Mouse (Mus musculus) common myeloid progenitor, adult 5-6 weeks (primary cell): ENCODE data around the gene Il31ra. TPM values are rescaled to one million over a fixed set of nuclear protein-coding genes. Genes with fewer than 3 reads are reported as not detected.

ENCODE experiments used
- ATAC-seq: replicated peaks from 2 replicates; pipeline ENCODE4 v1.8.0; 2016; ENCODE audit warnings: low read depth, mild to moderate bottlenecking, moderate TSS enrichment, inconsistent platforms; ENCODE audit not compliant: poor library complexity, severe bottlenecking
- total RNA-seq: library from RNA; stranded (forward); fragments of 200-1000, 187-1606 nt; gene quantifications from 2 replicates; pipeline ENCODE4 v1.2.3, GENCODE M21; 2017

Il31ra gene
- total RNA-seq, 1 experiment from 2014 or later = 9.2 TPM

DNA sequence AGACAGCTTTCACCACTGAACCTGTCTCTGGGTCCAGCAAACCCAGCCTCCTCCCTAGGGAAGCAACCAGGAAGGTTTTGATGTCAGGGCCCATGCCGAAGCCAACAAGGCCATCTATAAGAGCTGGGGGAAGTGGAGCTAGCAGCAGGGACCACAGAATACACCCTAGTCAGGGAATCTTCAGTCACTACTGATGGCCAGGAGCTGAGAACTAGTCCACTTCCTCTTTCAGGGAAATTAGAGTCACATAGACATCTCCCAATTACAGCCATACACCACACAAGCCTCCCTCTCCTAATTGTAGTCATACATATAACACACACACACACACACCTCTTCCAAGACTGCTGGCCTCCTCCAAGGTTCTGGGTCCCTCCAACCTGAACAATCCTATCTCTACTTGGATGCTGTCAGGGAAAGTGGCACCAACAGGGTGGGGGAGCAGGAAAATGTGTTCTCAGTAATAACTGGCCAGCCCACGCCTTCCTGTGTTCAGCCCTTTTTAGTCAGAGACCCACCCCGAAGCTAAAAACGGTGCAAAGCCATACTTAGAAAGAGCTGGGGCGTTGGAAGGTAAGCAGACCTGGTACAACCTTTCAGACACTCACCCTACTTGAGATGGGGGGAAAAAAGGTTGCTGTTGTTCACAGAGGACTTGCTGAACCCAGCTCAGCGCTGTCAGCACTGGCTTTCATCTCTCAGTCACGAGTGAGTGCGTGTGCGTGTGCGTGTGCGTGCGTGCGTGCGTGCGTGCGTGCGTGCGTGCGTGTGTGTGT lies 83.5 kb downstream of the Il31ra start:
- peak; percentile 43 for ATAC-seq

DNA sequence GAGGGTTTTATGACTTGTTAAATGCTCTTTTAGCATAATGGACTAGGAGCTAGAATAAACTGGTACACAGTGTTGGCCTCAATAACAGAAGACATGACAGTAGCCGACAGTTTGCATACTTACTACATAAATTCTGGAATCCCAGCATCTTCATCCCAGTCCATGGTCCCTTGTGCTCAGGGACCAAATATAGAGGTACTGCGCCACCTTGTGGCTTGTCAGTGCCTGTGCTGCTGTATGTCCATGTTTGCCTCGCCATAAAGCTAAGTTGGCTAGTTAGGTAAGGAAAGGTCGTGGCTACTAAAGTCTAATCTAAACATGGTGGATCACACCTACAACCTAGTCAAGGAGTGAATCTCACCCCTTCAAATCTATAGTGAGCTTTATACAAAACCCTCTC lies 84.7 kb downstream of the Il31ra start:
- ATAC-seq = peak; percentile 77

DNA sequence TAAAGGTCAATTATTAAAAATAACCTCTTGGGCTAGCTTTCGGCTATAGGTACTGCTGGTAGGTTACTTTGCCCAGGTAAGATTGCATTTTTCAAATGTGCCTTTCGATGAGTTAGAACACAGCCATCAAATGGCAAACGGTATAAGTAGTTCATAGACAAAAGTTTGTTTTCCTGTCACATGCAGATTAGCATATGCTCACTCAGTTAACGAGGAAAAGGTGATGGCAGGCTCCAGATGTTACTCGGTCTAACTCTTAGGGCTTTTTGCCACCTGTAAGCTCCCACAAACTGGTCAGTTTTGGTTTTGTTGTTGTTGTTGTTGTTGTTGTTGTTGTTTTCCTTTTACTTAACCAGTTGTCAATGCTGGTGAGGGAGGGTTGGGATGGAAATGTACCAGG lies 85.7 kb downstream of the Il31ra start:
- no peak for ATAC-seq

DNA sequence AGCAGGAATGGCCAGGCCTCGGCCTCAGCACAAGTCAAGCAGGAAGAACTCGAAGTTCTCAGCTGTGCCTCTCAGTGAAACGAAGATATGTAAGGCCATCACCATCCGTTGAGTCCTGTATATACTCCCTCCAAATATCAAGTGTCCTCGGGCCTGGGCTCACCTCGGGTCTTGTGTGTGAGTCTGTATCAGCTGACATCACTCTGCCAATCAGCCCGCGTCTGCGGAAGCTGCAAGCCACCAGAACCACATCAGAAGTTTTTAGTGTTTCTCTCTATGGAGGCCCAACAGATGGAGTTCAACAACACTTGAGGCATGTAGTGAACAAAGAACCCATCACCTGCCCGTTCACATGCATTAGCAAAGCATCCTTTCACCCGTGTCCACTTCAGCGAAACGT lies 86.5 kb downstream of the Il31ra start:
- ATAC-seq = no peak

DNA sequence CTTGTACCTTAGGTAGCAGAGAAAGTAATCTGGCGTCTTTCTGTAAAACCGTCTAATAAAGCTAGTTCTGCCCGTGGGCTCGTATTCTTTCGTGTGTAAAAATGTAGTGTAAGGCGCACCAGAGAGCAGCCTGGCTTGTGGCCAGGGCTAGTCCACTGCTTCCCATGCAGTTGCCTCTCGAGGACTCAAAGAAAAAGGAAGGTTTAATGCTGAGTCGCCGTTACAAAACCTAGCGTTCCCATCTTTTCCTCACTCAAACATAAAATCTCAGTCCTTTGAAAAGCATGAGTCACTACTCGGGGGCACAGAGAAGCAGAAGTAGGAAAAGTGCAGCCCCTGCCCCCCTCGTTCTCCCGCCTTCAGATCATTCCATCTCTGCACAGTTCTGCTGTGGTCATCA lies 87.4 kb downstream of the Il31ra start:
- no peak for ATAC-seq

DNA sequence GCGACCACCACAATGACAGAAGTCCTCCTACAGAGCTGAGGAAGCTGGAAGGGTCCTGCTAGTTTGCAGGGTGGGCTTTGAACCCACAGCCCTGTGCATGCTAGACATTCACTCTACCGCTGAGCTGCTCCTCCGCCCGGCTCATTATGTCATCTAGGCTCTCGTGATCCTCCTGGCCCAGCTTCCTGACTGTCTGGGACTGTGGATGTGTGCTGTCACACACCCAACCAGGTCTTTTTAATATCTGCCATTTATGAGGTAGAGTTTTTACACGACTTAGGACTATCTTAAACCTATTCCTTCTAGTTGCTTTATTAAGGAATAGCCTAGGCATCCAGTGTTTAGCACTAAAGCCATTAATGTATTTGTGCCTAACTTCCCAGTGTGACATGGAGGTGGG lies 88.7 kb downstream of the Il31ra start:
- ATAC-seq = no peak

DNA sequence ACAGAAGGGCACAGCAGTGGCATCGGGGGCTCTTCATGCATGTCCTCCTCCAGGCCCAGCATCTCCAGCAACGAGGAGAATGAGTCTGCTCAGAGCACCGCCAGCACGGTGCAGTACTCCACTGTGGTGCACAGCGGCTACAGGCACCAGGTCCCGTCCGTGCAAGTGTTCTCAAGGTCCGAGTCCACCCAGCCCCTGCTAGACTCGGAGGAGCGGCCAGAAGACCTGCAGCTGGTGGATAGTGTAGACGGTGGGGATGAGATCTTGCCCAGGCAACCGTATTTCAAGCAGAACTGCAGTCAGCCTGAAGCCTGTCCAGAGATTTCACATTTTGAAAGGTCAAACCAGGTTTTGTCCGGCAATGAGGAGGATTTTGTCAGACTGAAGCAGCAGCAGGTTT lies 90.3 kb downstream of the Il31ra start:
- ATAC-seq = no peak

DNA sequence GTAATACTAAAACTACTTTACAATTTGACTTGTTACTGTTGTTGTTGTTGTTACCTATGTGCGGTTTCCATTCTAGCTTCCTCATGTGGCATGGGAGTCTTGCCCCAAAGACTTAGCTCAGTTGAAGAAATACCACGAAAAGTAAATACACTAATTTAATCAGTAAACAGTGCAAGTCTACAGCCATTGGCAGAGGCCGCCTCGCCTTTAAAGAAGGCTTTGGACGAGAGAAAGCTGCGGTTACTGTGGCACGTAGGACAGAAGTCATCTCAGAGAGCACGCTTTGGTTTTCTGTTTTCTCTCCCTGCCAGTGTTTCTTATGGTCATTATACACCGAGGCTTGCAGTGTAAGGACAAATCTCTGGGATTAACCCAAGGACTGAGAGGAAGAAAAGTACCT lies 93.7 kb downstream of the Il31ra start:
- no peak for ATAC-seq

DNA sequence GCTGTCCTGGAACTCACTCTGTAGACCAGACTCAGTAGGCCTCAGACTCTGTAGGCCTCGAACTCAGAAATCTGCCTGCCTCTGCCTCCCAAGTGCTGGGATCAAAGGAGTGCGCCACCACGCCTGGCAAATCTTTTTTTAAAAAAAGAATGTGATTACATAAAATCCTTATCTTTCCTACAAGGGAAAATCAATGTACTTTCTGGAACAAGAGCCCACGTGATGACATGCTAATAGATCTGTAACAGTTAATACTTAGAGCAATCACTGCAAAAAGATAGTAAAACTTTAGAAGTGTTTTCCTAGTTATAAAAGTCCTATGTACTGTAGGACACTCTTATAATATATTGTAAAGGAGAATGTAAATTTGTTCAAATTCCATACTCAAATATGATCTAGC lies 94.1 kb downstream of the Il31ra start:
- ATAC-seq = no peak

DNA sequence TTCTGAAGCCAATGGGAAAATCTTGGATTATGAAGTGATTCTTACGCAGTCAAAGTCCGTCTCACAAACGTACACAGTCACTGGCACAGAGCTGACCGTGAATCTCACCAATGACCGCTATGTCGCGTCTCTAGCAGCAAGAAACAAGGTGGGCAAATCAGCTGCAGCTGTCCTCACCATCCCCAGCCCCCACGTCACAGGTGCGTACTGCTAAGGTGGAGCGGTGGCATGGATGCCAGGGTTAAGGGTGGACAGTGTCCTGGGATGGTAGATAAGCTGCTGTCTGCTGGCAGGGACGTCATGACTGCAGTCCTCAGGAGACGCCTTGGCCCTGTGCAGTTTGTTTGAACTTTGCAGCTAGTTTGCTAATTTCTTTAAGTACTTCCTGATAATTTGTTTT lies 99.6 kb downstream of the Il31ra start:
- no peak for ATAC-seq

DNA sequence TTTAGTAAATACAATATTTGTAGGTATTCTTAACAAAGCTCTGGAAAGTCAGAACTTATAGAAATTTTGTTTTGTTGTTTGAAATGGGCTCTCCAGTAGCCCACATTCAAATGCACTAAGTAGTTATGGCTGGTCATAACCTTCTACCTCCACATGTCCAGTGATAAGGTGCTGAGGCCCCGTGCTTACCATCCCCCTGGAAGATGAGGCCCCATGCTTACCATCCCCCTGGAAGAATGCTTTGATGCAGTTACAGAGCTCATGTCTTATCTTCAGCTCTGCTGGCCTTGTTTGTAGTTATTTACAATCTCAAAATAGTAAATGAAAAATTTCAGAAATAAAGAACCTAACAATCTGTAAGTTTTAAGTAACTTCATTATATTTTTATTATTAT lies 101.9 kb downstream of the Il31ra start:
- no peak for ATAC-seq

DNA sequence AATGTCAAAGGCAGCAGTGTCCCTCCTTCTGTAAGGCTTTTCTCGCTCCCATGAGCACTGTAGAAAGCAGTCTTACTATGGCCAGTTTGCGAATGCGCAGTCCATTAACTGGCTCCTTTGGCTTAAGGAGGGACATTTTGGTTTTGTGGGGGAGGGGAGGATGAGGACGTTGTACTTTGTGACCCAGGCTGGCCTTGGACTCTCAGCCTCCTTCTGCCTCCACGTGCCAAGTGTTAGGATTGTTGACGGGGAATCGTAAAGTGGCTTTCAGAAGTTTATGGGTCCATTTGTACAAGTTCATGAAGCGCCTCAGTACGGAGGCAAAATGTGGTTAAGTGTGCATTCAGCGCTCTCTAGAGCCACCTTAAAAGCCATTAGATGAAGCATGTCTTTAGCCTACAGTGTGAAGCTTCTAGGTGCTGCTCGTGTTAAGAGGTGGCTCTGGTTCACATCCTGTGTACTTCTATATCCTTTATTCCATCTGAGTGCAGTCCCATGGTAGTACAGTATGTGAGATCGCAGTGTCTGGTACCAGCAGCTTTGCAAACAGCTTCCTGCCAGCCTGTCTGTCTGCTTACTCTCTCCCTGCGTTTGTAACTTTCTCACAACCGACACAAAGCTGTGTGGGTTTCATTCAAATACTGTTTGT lies 102.4 kb downstream of the Il31ra start:
- no peak for ATAC-seq

DNA sequence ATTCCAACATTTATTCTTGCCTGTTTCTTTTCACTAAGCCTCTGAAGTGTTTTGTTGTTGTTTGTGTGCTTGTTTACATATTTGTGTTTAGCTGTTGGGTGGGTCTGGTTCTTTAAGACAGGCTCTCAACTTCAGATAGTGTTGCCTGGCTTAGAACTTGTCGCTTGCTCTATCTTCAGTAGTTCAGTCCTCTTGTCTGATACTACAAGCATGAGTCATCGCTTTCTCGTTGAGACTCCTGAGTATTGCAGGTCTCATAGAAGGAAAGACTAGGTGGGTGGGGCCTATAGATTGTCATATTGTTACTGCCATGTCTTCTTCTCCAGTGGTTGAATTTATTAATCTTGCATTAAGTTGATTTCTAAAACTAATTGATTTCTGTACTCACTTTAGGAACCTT lies 104.1 kb downstream of the Il31ra start:
- no peak for ATAC-seq

DNA sequence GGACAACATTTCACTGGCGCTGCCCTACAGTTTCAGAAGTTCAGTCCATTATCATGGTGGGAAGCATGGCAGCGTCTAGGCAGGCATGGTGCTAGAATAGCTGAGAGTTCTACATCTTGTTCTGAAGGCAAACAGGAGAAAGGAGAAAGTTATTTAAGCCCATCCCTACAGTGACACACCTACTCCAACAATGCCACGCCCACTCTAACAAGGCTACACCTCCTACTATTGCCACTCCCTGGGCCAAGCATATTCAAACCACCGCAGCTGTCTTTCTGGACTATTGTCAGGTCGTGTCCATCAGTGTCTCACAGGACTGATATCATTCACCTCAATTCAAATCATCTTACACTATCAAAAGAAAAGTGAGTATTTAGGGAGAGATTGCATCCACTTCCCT lies 107.5 kb downstream of the Il31ra start:
- ATAC-seq = no peak

DNA sequence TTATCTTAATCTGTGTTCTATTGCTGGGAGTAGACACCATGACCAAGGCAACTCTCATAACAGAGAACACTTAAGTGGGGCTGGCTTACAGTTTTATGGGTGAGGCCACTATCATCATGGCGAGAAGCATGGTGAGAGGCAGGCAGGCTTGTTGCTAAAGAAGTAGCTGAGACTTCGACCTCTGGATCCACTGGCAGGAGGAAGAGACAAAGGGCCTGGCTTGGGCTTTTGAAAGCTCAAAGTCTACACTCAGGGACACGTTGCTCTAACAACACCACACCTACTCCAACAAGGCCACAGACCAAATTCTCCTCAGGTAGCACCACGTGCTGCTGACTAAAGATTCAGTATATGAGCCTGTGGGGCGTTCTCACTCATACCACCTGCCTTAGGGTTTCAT lies 107.9 kb downstream of the Il31ra start:
- no peak for ATAC-seq

DNA sequence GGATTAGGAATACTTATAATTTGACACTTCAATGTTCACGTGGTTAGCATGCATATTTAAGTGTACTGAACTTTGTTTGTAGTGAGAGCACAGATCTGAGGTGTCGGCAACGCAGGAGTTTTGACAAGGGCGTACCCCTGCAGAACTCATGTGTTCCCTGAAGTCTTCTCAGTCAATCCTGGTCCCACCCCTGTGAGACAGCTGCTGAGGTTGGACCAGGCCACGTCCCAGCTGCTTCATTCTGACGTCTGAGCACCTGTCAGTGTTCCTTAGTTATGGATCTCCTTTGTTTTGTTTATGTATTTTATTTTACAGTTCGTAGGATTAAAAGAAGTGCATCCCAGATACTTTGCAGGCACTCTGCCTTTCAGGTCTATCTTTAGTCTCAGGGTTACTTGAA lies 111.1 kb downstream of the Il31ra start:
- ATAC-seq = no peak

DNA sequence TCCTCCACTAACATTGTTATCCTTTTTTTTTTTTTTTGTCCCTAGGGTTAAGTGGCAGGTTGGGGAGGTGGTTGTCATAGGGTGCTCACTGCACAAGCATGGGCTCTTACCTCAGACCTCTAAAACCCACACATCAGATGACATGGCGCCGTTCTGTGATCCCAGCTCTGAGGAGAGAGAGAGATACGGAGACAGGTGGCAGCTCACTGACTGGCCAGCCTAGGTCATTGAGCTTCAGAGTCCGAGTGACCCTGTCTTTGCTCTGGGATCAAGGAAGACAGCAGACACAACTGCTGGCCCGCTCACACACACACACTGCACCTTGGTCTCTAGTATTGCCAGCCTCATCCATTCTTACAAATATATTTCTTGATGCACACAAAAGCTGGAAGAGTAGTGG lies 111.6 kb downstream of the Il31ra start:
- ATAC-seq = no peak

DNA sequence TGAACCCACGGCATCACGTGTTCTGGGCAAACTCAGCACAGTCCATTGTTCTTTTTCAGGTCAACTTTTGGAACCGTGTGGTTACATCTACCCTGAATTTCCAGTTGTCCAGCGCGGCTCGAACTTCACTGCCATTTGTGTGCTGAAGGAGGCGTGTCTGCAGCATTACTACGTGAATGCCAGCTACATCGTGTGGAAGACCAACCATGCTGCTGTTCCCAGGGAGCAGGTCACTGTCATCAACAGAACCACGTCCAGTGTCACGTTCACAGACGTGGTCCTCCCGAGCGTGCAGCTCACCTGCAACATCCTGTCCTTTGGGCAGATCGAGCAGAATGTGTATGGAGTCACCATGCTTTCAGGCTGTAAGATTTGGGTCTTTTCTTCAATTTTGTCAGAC lies 114.2 kb downstream of the Il31ra start:
- no peak for ATAC-seq

DNA sequence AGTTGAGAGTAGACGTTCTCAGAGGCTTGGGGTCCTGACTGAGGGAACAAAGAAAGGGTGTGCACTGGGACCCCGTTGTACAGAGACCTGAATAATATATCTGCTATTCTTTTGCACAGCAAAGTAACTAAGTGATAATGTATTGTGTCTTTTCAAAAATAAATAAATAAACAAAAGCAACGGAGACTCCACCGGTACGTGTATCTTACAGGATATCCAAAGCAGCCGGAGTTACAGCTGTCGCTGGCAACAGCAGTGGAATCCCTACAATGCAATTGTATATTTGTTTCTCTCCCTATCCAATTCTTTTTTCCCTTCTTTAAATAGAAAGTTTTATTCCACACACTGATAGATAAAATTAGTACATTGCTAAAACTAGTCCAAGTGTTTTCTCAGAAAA lies 115.1 kb downstream of the Il31ra start:
- ATAC-seq = no peak

DNA sequence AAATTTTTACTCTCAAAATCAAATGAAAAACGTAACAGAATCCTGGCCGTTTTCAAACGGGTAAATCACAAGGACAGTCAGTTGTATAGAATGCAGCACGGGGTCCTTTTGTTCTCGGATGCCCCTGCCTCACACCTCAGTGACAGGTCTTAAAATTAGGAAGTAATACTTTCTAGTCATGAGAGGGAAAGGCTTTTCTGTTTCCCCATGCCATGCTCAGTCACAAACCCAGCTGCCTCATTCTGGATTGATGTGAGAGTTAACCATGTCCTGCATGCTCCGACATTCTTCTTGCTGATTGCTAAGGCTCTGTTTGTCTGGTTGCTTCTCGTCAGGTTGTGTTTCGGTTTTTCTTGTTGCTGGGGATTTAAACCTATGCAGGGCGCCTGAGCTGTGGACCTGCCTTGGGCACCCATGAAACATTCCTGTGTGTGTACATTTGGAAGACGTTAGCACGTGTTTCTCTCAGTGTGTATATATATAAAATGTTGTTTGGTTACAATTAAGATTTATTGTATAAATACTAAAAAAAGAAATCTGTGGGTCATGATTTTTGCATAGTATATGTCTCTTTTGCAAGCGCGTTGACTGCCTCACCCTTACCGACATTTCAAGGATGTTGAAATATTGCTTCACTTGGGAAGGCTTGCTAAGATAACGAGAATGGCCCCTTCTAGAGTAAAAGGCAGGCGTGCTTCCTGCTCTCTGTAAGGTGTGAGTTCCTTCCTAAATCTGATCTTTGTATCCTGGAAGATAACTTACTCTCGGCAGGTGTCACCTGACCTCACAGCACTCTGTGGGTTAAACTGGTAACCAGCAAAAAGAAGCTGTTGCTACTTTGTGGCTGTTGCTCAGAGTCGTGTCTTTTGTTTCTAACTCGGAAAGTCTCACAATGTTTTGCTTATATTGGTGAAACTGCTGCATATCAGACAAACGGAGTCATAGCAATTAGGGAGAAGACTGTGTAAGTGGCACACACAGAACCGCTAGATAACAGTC lies 120.1 kb downstream of the Il31ra start:
- ATAC-seq = no peak
